Mouse (Mus musculus): ENCODE measurements around the gene Avil. TPM values are rescaled to one million over a fixed set of nuclear protein-coding genes. Genes with fewer than 3 reads are reported as not detected.

Gene Avil
- polyA plus RNA-seq, 1 experiment: 2.4 TPM

DNA sequence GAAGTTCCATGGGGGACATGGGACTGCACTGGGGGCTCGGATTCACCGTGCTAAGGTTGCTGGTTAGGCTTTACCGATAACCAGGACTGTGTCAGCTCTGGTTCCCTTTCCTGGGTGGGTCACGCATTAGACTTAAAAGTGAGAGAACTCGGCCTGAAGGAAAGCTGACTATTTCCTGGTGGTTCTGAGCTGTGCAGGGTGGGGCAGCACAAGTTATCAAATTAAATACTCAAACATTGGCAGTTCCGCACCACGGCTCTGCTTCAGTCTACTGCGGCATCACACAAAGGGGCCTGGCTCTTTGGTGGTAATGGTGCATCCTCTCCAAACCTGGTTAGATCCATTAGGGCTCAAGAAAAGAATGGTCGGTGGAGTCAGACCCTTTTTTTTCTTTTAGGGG is 788 bp downstream of the Avil start:
- Histone ChIP-seq H3K4me1 (ENCODE audit: control insufficient read depth, insufficient read depth, insufficient read length, low read length) (peaks cover 3% of the 10 kb centered on the region), H3K36me3 (ENCODE audit: control insufficient read depth, insufficient read depth, low read length) (peaks cover 15% of the 10 kb centered on the region), H3K4me3 (ENCODE audit: low read depth, low read length) (no peak overlapping the region), H3K27ac (ENCODE audit: insufficient read depth, low read depth, low read length) (no peak overlapping the region), H3K27me3 (ENCODE audit: control insufficient read depth, insufficient read depth, low read length) (no peaks in the 10 kb centered on the region)
- TF ChIP-seq POLR2A (IDR thresholded peaks at IDR 0.05; ENCODE audit: low read depth, low read length): no peak
- no peak for TF ChIP-seq CTCF (IDR thresholded peaks at IDR 0.05; ENCODE audit: extremely low read depth, insufficient read length, insufficient replicate concordance, low read depth, low read length)
- 36% methylated on average over 9 of the region's 9 CpGs for WGBS

DNA sequence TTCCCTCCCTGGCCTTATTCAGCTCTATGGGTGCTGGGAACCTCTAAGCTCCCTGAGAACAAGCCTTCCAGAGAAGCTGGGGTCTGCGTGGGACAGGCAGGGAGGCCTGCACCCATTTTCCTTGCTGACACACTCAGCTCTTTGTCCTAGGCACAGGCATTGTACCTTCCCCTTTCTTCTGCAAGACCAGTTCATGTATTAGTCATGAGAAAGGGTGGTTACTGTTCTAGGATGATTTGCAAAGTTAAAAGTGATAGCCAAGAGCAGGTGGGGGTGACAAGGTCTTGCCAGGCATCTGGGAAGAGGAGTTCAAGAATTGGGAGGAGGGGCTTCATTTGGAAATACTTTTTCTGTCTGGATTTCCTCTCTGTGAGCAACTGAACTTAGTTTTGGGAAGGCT is 1.5 kb downstream of the Avil start:
- Histone ChIP-seq H3K36me3 (ENCODE audit: control insufficient read depth, insufficient read depth, low read length) (peaks cover 15% of the 10 kb centered on the region), H3K4me3 (ENCODE audit: low read depth, low read length) (no peak overlapping the region), H3K4me1 (ENCODE audit: control insufficient read depth, insufficient read depth, insufficient read length, low read length) (peaks cover 3% of the 10 kb centered on the region), H3K27ac (ENCODE audit: insufficient read depth, low read depth, low read length) (no peak overlapping the region), H3K27me3 (ENCODE audit: control insufficient read depth, insufficient read depth, low read length) (no peaks in the 10 kb centered on the region)
- WGBS: 69% methylated on average over 1 of the region's 1 CpGs
- TF ChIP-seq POLR2A (IDR thresholded peaks at IDR 0.05; ENCODE audit: low read depth, low read length) (no peak), CTCF (IDR thresholded peaks at IDR 0.05; ENCODE audit: extremely low read depth, insufficient read length, insufficient replicate concordance, low read depth, low read length) (no peak)

GRCm38 (mm10) chr10:127002765-127003164 is 2.3 kb downstream of the Avil start:
- H3K4me1 ChIP-seq (ENCODE audit: control insufficient read depth, insufficient read depth, insufficient read length, low read length): peaks cover 3% of the 10 kb centered on the region; the same call in 1 of the 2 replicates
- no peaks in the 10 kb centered on the region for H3K27me3 ChIP-seq (ENCODE audit: control insufficient read depth, insufficient read depth, low read length)
- peaks cover 8% of the 10 kb centered on the region for H3K36me3 ChIP-seq (ENCODE audit: control insufficient read depth, insufficient read depth, low read length)
- H3K4me3 ChIP-seq (ENCODE audit: low read depth, low read length): no peak overlapping the region
- 73% methylated on average over 5 of the region's 5 CpGs for WGBS
- TF ChIP-seq CTCF (IDR thresholded peaks at IDR 0.05; ENCODE audit: extremely low read depth, insufficient read length, insufficient replicate concordance, low read depth, low read length) (no peak), POLR2A (IDR thresholded peaks at IDR 0.05; ENCODE audit: low read depth, low read length) (no peak)
- no peak overlapping the region for H3K27ac ChIP-seq (ENCODE audit: insufficient read depth, low read depth, low read length)

DNA sequence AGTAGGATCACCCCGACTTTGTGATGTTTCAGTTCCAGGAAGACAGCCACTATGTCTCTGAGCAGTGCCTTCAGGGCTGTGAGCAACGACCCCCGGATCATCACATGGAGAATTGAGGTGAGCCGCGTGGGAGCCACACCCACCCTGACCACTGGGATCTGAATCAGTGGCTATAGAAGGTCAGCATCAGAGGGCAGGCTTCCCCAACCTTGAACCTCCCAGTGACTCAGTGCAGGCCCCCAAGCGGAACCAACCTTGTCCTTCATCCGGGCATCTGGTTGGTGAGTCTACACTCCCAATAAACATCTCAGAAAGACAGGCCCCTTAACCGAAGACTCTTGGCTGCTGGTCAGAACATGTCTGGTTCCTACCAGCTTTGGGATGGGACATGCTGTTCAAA is 2.8 kb downstream of the Avil start:
- no peak overlapping the region for H3K27ac ChIP-seq (ENCODE audit: insufficient read depth, low read depth, low read length)
- peaks cover 3% of the 10 kb centered on the region; the same call in 1 of the 2 replicates for H3K4me1 ChIP-seq (ENCODE audit: control insufficient read depth, insufficient read depth, insufficient read length, low read length)
- H3K36me3 ChIP-seq (ENCODE audit: control insufficient read depth, insufficient read depth, low read length): peaks cover 4% of the 10 kb centered on the region
- H3K27me3 ChIP-seq (ENCODE audit: control insufficient read depth, insufficient read depth, low read length): no peaks in the 10 kb centered on the region
- WGBS: 73% methylated on average over 8 of the region's 8 CpGs
- TF ChIP-seq CTCF (IDR thresholded peaks at IDR 0.05; ENCODE audit: extremely low read depth, insufficient read length, insufficient replicate concordance, low read depth, low read length) (no peak), POLR2A (IDR thresholded peaks at IDR 0.05; ENCODE audit: low read depth, low read length) (no peak)
- no peak overlapping the region for H3K4me3 ChIP-seq (ENCODE audit: low read depth, low read length)

DNA sequence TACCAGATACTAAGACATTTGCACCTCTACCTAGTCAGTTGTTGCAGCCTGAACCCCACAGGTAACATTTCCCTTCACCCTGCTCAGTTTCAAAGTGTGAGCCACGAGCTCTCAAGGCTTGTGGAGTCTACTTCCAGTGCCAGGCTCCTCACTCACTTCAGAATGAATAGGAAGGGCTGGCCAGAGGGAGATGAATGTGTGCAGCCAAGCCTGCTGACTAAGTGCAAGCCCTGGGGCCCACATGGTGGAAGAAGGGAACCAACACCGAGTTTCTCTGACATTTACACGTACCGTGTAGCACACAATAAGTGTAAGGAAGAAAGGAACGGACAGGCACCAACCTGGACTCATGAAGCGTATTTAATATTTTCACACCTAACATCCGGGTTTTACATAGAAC is 3.3 kb downstream of the Avil start:
- no peaks in the 10 kb centered on the region; the same call in 1 of the 2 replicates for H3K36me3 ChIP-seq (ENCODE audit: control insufficient read depth, insufficient read depth, low read length)
- WGBS: 83% methylated on average over 7 of the region's 7 CpGs
- TF ChIP-seq CTCF (IDR thresholded peaks at IDR 0.05; ENCODE audit: extremely low read depth, insufficient read length, insufficient replicate concordance, low read depth, low read length) (no peak), POLR2A (IDR thresholded peaks at IDR 0.05; ENCODE audit: low read depth, low read length) (no peak)
- H3K4me1 ChIP-seq (ENCODE audit: control insufficient read depth, insufficient read depth, insufficient read length, low read length): peaks cover 3% of the 10 kb centered on the region; the same call in 1 of the 2 replicates
- no peak overlapping the region for H3K4me3 ChIP-seq (ENCODE audit: low read depth, low read length)
- H3K27ac ChIP-seq (ENCODE audit: insufficient read depth, low read depth, low read length): no peak overlapping the region
- no peaks in the 10 kb centered on the region for H3K27me3 ChIP-seq (ENCODE audit: control insufficient read depth, insufficient read depth, low read length)

GRCm38 (mm10) chr10:127016488-127016887 is 16.0 kb downstream of the Avil start:
- no peaks in the 10 kb centered on the region for H3K36me3 ChIP-seq (ENCODE audit: control insufficient read depth, insufficient read depth, low read length)
- 50% methylated on average over 5 of the region's 5 CpGs for WGBS
- H3K27ac ChIP-seq (ENCODE audit: insufficient read depth, low read depth, low read length): no peak overlapping the region
- no peaks in the 10 kb centered on the region for H3K27me3 ChIP-seq (ENCODE audit: control insufficient read depth, insufficient read depth, low read length)
- TF ChIP-seq POLR2A (IDR thresholded peaks at IDR 0.05; ENCODE audit: low read depth, low read length) (no peak), CTCF (IDR thresholded peaks at IDR 0.05; ENCODE audit: extremely low read depth, insufficient read length, insufficient replicate concordance, low read depth, low read length) (no peak)
- no peak overlapping the region for H3K4me3 ChIP-seq (ENCODE audit: low read depth, low read length)
- no peaks in the 10 kb centered on the region for H3K4me1 ChIP-seq (ENCODE audit: control insufficient read depth, insufficient read depth, insufficient read length, low read length)

GRCm38 (mm10) chr10:127017071-127017470 is 16.6 kb downstream of the Avil start:
- Histone ChIP-seq H3K36me3 (ENCODE audit: control insufficient read depth, insufficient read depth, low read length) (no peaks in the 10 kb centered on the region), H3K4me1 (ENCODE audit: control insufficient read depth, insufficient read depth, insufficient read length, low read length) (no peaks in the 10 kb centered on the region)
- no peak for TF ChIP-seq POLR2A (IDR thresholded peaks at IDR 0.05; ENCODE audit: low read depth, low read length)
- TF ChIP-seq CTCF (IDR thresholded peaks at IDR 0.05; ENCODE audit: extremely low read depth, insufficient read length, insufficient replicate concordance, low read depth, low read length): no peak

More at GRCm38 (mm10) chr10:127017071-127017470, 16.6 kb downstream of the Avil start:
- Histone ChIP-seq H3K4me3 (ENCODE audit: low read depth, low read length) (no peak overlapping the region), H3K27ac (ENCODE audit: insufficient read depth, low read depth, low read length) (no peak overlapping the region), H3K27me3 (ENCODE audit: control insufficient read depth, insufficient read depth, low read length) (no peaks in the 10 kb centered on the region)
- WGBS: 27% methylated on average over 2 of the region's 2 CpGs

Data from small intestine, adult 2 months (tissue).